Mouse (Mus musculus): ENCODE data around the gene A3galt2.
A peak's percentile ranks its signal among the peaks of the same experiment; 100 is the strongest.

Gene A3galt2

GRCm38 (mm10) chr4:128759214-128759613, 4.0 kb downstream of the A3galt2 start:
- no peak for DNase-seq

GRCm38 (mm10) chr4:128760029-128760428, 4.9 kb downstream of the A3galt2 start:
- no peak for DNase-seq

GRCm38 (mm10) chr4:128766929-128767328, 11.8 kb downstream of the A3galt2 start:
- no peak for DNase-seq

GRCm38 (mm10) chr4:128768120-128768519, 13.0 kb downstream of the A3galt2 start:
- no peak for DNase-seq

- DNase-seq, result no peak
Observed at GRCm38 (mm10) chr4:128769569-128770355, 14.6 kb downstream of the A3galt2 start.

- no peak for DNase-seq
Observed at GRCm38 (mm10) chr4:128770698-128771097, 15.5 kb downstream of the A3galt2 start.

- DNase-seq, result no peak
Observed at GRCm38 (mm10) chr4:128773820-128774219, 18.7 kb downstream of the A3galt2 start.

GRCm38 (mm10) chr4:128774467-128774866, 19.3 kb downstream of the A3galt2 start:
- no peak for DNase-seq

GRCm38 (mm10) chr4:128776568-128777289, 21.6 kb downstream of the A3galt2 start:
- peak; percentile 35 for DNase-seq

- no peak for DNase-seq
Observed at GRCm38 (mm10) chr4:128777593-128777992, 22.4 kb downstream of the A3galt2 start.

- DNase-seq, result no peak
Observed at GRCm38 (mm10) chr4:128782037-128782436, 26.9 kb downstream of the A3galt2 start.

GRCm38 (mm10) chr4:128782645-128783044, 27.5 kb downstream of the A3galt2 start:
- no peak for DNase-seq

GRCm38 (mm10) chr4:128784950-128785631, 29.9 kb downstream of the A3galt2 start:
- DNase-seq, result no peak

GRCm38 (mm10) chr4:128785921-128786654, 30.9 kb downstream of the A3galt2 start:
- no peak for DNase-seq

GRCm38 (mm10) chr4:128787023-128787939, 32.1 kb downstream of the A3galt2 start:
- no peak for DNase-seq

- DNase-seq, result no peak
Observed at GRCm38 (mm10) chr4:128788108-128788507, 32.9 kb downstream of the A3galt2 start.

GRCm38 (mm10) chr4:128789646-128790045, 34.5 kb downstream of the A3galt2 start:
- no peak for DNase-seq

- DNase-seq, result no peak
Observed at GRCm38 (mm10) chr4:128793710-128794109, 38.5 kb downstream of the A3galt2 start.

- no peak for DNase-seq
Observed at GRCm38 (mm10) chr4:128794198-128794597, 39.0 kb downstream of the A3galt2 start.

GRCm38 (mm10) chr4:128795596-128795995, 40.4 kb downstream of the A3galt2 start:
- DNase-seq, result no peak

GRCm38 (mm10) chr4:128796788-128797187, 41.6 kb downstream of the A3galt2 start:
- DNase-seq, result no peak

All from layer of hippocampus, adult 9-11 months (tissue).